Mouse (Mus musculus): ENCODE measurements around the gene Zfp65. TPM values are rescaled to one million over a fixed set of nuclear protein-coding genes. Genes with fewer than 3 reads are reported as not detected.

Zfp65 gene
- total RNA-seq, 1 experiment from 2014 or later = 23.2 TPM

Other genes with a start within 250 kb of the Zfp65 start
- gene Zfp874b, start 244.9 kb downstream of the Zfp65 start, total RNA-seq (2017) = 9.2 and 14.7 TPM in 2 replicates
- gene Zfp58, start 228.6 kb downstream of the Zfp65 start, total RNA-seq (2017) = 9.8 and 22.2 TPM in 2 replicates
- gene Gm26965, start 203.0 kb downstream of the Zfp65 start, total RNA-seq (2017) = not detected in 2 replicates
- 27.1 and 31.8 TPM in 2 replicates for gene Zfp87, start 203.0 kb downstream of the Zfp65 start, total RNA-seq (2017)
- gene Zfp748, start 175.3 kb downstream of the Zfp65 start, total RNA-seq (2017) = 13.8 and 34.3 TPM in 2 replicates
- 23.4 and 31.7 TPM in 2 replicates for gene Zfp729b, start 119.5 kb downstream of the Zfp65 start, total RNA-seq (2017)
- gene Gm49345, start 91.4 kb downstream of the Zfp65 start, total RNA-seq (2017) = not detected in 2 replicates
- gene Zfp729a, start 91.4 kb downstream of the Zfp65 start, total RNA-seq (2017) = 17.4 and 21.3 TPM in 2 replicates
- gene Zfp738, start 42.1 kb downstream of the Zfp65 start, total RNA-seq (2017) = 32.5 and 35.5 TPM in 2 replicates
- 8.0 and 13.4 TPM in 2 replicates for gene Zfp85, start 26.1 kb upstream of the Zfp65 start, total RNA-seq (2017)
- 3.4 and 5.8 TPM in 2 replicates for gene Zfp493, start 50.5 kb upstream of the Zfp65 start, total RNA-seq (2017)
- gene Zfp273, start 84.6 kb upstream of the Zfp65 start, total RNA-seq (2017) = 9.3 and 12.4 TPM in 2 replicates
- 4.0 TPM in 1 of 2 replicates, not detected in the other for gene Gm10037, start 101.9 kb upstream of the Zfp65 start, total RNA-seq (2017)
- not detected in 2 replicates for gene BC048507, start 134.2 kb upstream of the Zfp65 start, total RNA-seq (2017)

All from hematopoietic stem cell, adult 5-6 weeks (primary cell).